Mouse (Mus musculus): ENCODE results near the gene Rbp4. TPM values are rescaled to one million over a fixed set of nuclear protein-coding genes. Genes with fewer than 3 reads are reported as not detected.
A peak's percentile ranks its signal among the peaks of the same experiment; 100 is the strongest.

Rbp4 gene
- polyA plus RNA-seq, 1 experiment = 0.35 TPM

- Histone ChIP-seq H3ac (ENCODE audit: control insufficient read depth, insufficient read length) (no peak overlapping the region), H3K36me3 (ENCODE audit: control insufficient read depth, insufficient read depth) (no peaks in the 10 kb centered on the region), H3K4me2 (ENCODE audit: low read depth) (no peak overlapping the region), H3K4me3 (no peak overlapping the region), H3K27me3 (ENCODE audit: control insufficient read depth, insufficient read depth, insufficient read length) (peaks cover 4% of the 10 kb centered on the region), H3K79me2 (ENCODE audit: control insufficient read depth, insufficient read depth) (no peaks in the 10 kb centered on the region)
- TF ChIP-seq E2F4 (IDR thresholded peaks at IDR 0.05; ENCODE audit: insufficient read depth) (no peak), MAX (IDR thresholded peaks at IDR 0.05; ENCODE audit: low read depth) (no peak), REST (IDR thresholded peaks at IDR 0.05; ENCODE audit: insufficient read depth, insufficient read length) (no peak), CEBPB (IDR thresholded peaks at IDR 0.05; ENCODE audit: insufficient read depth, poor library complexity, severe bottlenecking) (no peak), MYOD1 (IDR thresholded peaks at IDR 0.05; ENCODE audit: control insufficient read depth in 1 of 3, insufficient read length in 2 of 3, low read depth in 2 of 3) (no peak), POLR2A (IDR thresholded peaks at IDR 0.05; ENCODE audit: insufficient read length, low read depth) (no peak)
Measured at GRCm38 (mm10) chr19:38089358-38089757, 35.7 kb downstream of the Rbp4 start.

GRCm38 (mm10) chr19:38086948-38087551 is 38.0 kb downstream of the Rbp4 start:
- no peak overlapping the region for H3ac ChIP-seq (ENCODE audit: control insufficient read depth, insufficient read length)
- TF ChIP-seq TCF3 (IDR thresholded peaks at IDR 0.05; ENCODE audit: insufficient read length, low read depth) = no peak
- no peak for TF ChIP-seq POLR2AphosphoS2 (IDR thresholded peaks at IDR 0.05; ENCODE audit: insufficient read length, low read depth)
- no peak for TF ChIP-seq USF1 (IDR thresholded peaks at IDR 0.05; ENCODE audit: low read depth)
- no peak for TF ChIP-seq MYOG (IDR thresholded peaks at IDR 0.05; ENCODE audit: control insufficient read depth in 1 of 3, insufficient read depth in 1 of 3, insufficient read length in 2 of 3, low read depth in 2 of 3)
- no peak for TF ChIP-seq MYOD1 (IDR thresholded peaks at IDR 0.05; ENCODE audit: control insufficient read depth in 1 of 3, insufficient read length in 2 of 3, low read depth in 2 of 3)
- no peak for TF ChIP-seq E2F4 (IDR thresholded peaks at IDR 0.05; ENCODE audit: insufficient read depth)
- no peak for TF ChIP-seq REST (IDR thresholded peaks at IDR 0.05; ENCODE audit: insufficient read depth, insufficient read length)
- no peak for TF ChIP-seq SRF (IDR thresholded peaks at IDR 0.05; ENCODE audit: control insufficient read depth, insufficient read length, low read depth)
- TF ChIP-seq POLR2A (IDR thresholded peaks at IDR 0.05; ENCODE audit: insufficient read length, low read depth) = no peak
- no peak for TF ChIP-seq MAX (IDR thresholded peaks at IDR 0.05; ENCODE audit: low read depth)
- TF ChIP-seq TCF12 (IDR thresholded peaks at IDR 0.05; ENCODE audit: insufficient read depth, poor library complexity, severe bottlenecking) = no peak
- TF ChIP-seq CEBPB (IDR thresholded peaks at IDR 0.05; ENCODE audit: insufficient read depth, poor library complexity, severe bottlenecking) = no peak
- H3K4me2 ChIP-seq (ENCODE audit: low read depth) = peak overlapping the region; percentile 19
- no peaks in the 10 kb centered on the region for H3K36me3 ChIP-seq (ENCODE audit: control insufficient read depth, insufficient read depth)
- H3K4me3 ChIP-seq = no peak overlapping the region
- peaks cover 8% of the 10 kb centered on the region for H3K27me3 ChIP-seq (ENCODE audit: control insufficient read depth, insufficient read depth, insufficient read length)
- no peaks in the 10 kb centered on the region for H3K79me2 ChIP-seq (ENCODE audit: control insufficient read depth, insufficient read depth)

GRCm38 (mm10) chr19:38085841-38086240 is 39.2 kb downstream of the Rbp4 start:
- Histone ChIP-seq H3ac (ENCODE audit: control insufficient read depth, insufficient read length) (no peak overlapping the region), H3K27me3 (ENCODE audit: control insufficient read depth, insufficient read depth, insufficient read length) (peaks cover 8% of the 10 kb centered on the region), H3K4me3 (no peak overlapping the region), H3K36me3 (ENCODE audit: control insufficient read depth, insufficient read depth) (no peaks in the 10 kb centered on the region), H3K4me2 (ENCODE audit: low read depth) (no peak overlapping the region), H3K79me2 (ENCODE audit: control insufficient read depth, insufficient read depth) (no peaks in the 10 kb centered on the region)
- TF ChIP-seq TCF3 (IDR thresholded peaks at IDR 0.05; ENCODE audit: insufficient read length, low read depth) (no peak), SRF (IDR thresholded peaks at IDR 0.05; ENCODE audit: control insufficient read depth, insufficient read length, low read depth) (no peak), MYOG (IDR thresholded peaks at IDR 0.05; ENCODE audit: control insufficient read depth in 1 of 3, insufficient read depth in 1 of 3, insufficient read length in 2 of 3, low read depth in 2 of 3) (no peak), POLR2AphosphoS2 (IDR thresholded peaks at IDR 0.05; ENCODE audit: insufficient read length, low read depth) (no peak), REST (IDR thresholded peaks at IDR 0.05; ENCODE audit: insufficient read depth, insufficient read length) (no peak), MYOD1 (IDR thresholded peaks at IDR 0.05; ENCODE audit: control insufficient read depth in 1 of 3, insufficient read length in 2 of 3, low read depth in 2 of 3) (no peak)

- Histone ChIP-seq H3K36me3 (ENCODE audit: control insufficient read depth, insufficient read depth) (no peaks in the 10 kb centered on the region), H3K4me3 (no peak overlapping the region), H3ac (ENCODE audit: control insufficient read depth, insufficient read length) (no peak overlapping the region), H3K27me3 (ENCODE audit: control insufficient read depth, insufficient read depth, insufficient read length) (peaks cover 8% of the 10 kb centered on the region), H3K79me2 (ENCODE audit: control insufficient read depth, insufficient read depth) (no peaks in the 10 kb centered on the region), H3K4me2 (ENCODE audit: low read depth) (no peak overlapping the region)
- no peak for TF ChIP-seq POLR2AphosphoS2 (IDR thresholded peaks at IDR 0.05; ENCODE audit: insufficient read length, low read depth)
- TF ChIP-seq USF1 (IDR thresholded peaks at IDR 0.05; ENCODE audit: low read depth) = no peak
- TF ChIP-seq MYOG (IDR thresholded peaks at IDR 0.05; ENCODE audit: control insufficient read depth in 1 of 3, insufficient read depth in 1 of 3, insufficient read length in 2 of 3, low read depth in 2 of 3) = no peak
- no peak for TF ChIP-seq REST (IDR thresholded peaks at IDR 0.05; ENCODE audit: insufficient read depth, insufficient read length)
- no peak for TF ChIP-seq TCF3 (IDR thresholded peaks at IDR 0.05; ENCODE audit: insufficient read length, low read depth)
- TF ChIP-seq CEBPB (IDR thresholded peaks at IDR 0.05; ENCODE audit: insufficient read depth, poor library complexity, severe bottlenecking) = no peak
- TF ChIP-seq MAX (IDR thresholded peaks at IDR 0.05; ENCODE audit: low read depth) = no peak
- no peak for TF ChIP-seq SRF (IDR thresholded peaks at IDR 0.05; ENCODE audit: control insufficient read depth, insufficient read length, low read depth)
- TF ChIP-seq POLR2A (IDR thresholded peaks at IDR 0.05; ENCODE audit: insufficient read length, low read depth) = no peak
- no peak for TF ChIP-seq E2F4 (IDR thresholded peaks at IDR 0.05; ENCODE audit: insufficient read depth)
Measured at GRCm38 (mm10) chr19:38082931-38083525, 42.1 kb downstream of the Rbp4 start.

GRCm38 (mm10) chr19:38081361-38081760 is 43.7 kb downstream of the Rbp4 start:
- TF ChIP-seq MYOG (IDR thresholded peaks at IDR 0.05; ENCODE audit: control insufficient read depth in 1 of 3, insufficient read depth in 1 of 3, insufficient read length in 2 of 3, low read depth in 2 of 3) (no peak), E2F4 (IDR thresholded peaks at IDR 0.05; ENCODE audit: insufficient read depth) (no peak), USF1 (IDR thresholded peaks at IDR 0.05; ENCODE audit: low read depth) (no peak), POLR2AphosphoS2 (IDR thresholded peaks at IDR 0.05; ENCODE audit: insufficient read length, low read depth) (no peak), CEBPB (IDR thresholded peaks at IDR 0.05; ENCODE audit: insufficient read depth, poor library complexity, severe bottlenecking) (no peak), SRF (IDR thresholded peaks at IDR 0.05; ENCODE audit: control insufficient read depth, insufficient read length, low read depth) (no peak), MAX (IDR thresholded peaks at IDR 0.05; ENCODE audit: low read depth) (no peak), REST (IDR thresholded peaks at IDR 0.05; ENCODE audit: insufficient read depth, insufficient read length) (no peak), MYOD1 (IDR thresholded peaks at IDR 0.05; ENCODE audit: control insufficient read depth in 1 of 3, insufficient read length in 2 of 3, low read depth in 2 of 3) (no peak), TCF12 (IDR thresholded peaks at IDR 0.05; ENCODE audit: insufficient read depth, poor library complexity, severe bottlenecking) (no peak), POLR2A (IDR thresholded peaks at IDR 0.05; ENCODE audit: insufficient read length, low read depth) (no peak), TCF3 (IDR thresholded peaks at IDR 0.05; ENCODE audit: insufficient read length, low read depth) (no peak)
- H3K27me3 ChIP-seq (ENCODE audit: control insufficient read depth, insufficient read depth, insufficient read length) = peaks cover 8% of the 10 kb centered on the region
- H3ac ChIP-seq (ENCODE audit: control insufficient read depth, insufficient read length) = no peak overlapping the region

More at GRCm38 (mm10) chr19:38081361-38081760, 43.7 kb downstream of the Rbp4 start:
- Histone ChIP-seq H3K4me2 (ENCODE audit: low read depth) (no peak overlapping the region), H3K36me3 (ENCODE audit: control insufficient read depth, insufficient read depth) (no peaks in the 10 kb centered on the region), H3K79me2 (ENCODE audit: control insufficient read depth, insufficient read depth) (no peaks in the 10 kb centered on the region), H3K4me3 (no peak overlapping the region)

Measured in myocyte (in vitro differentiated cells).